Mouse (Mus musculus) neural tube, embryonic 14.5 days (tissue): ENCODE data around the gene Spata25. TPM values are rescaled to one million over a fixed set of nuclear protein-coding genes. Genes with fewer than 3 reads are reported as not detected.
A peak's percentile ranks its signal among the peaks of the same experiment; 100 is the strongest.

ENCODE experiments used
- ATAC-seq: fragments of 200-750 bp; cut with Nextera tagmentation; 2 replicates; pipeline ENCODE4 v1.8.0; 2017; ENCODE audit warnings: low read depth, mild to moderate bottlenecking, moderate TSS enrichment, moderate library complexity
- H3K27ac ChIP-seq: fragments of 300-500 bp; sonication (generic); 2 replicates; pipeline ENCODE4 v1.5.1; 2014; ENCODE audit warnings: low read depth, mild to moderate bottlenecking, control low read depth, low read length, moderate library complexity, mixed read lengths
- H3K27me3 ChIP-seq: fragments of 300-500 bp; sonication (generic); 2 replicates; pipeline ENCODE4 v1.6.1; 2014; ENCODE audit warnings: low read length; ENCODE audit not compliant: control insufficient read depth, insufficient read depth
- H3K36me3 ChIP-seq: fragments of 300-500 bp; sonication (generic); 2 replicates; pipeline ENCODE4 v1.6.1; 2014; ENCODE audit warnings: low read length, mixed read lengths; ENCODE audit not compliant: control insufficient read depth, insufficient read depth
- H3K4me1 ChIP-seq: fragments of 300-500 bp; sonication (generic); 2 replicates; pipeline ENCODE4 v1.6.1; 2014; ENCODE audit warnings: low read length; ENCODE audit not compliant: control insufficient read depth, insufficient read depth
- H3K4me2 ChIP-seq: fragments of 300-500 bp; sonication (generic); 2 replicates; pipeline ENCODE4 v1.6.1; 2014; ENCODE audit warnings: mild to moderate bottlenecking, low read depth, low read length, control low read depth
- H3K4me3 ChIP-seq: fragments of 300-500 bp; sonication (generic); 2 replicates; pipeline ENCODE4 v1.5.1; 2014; ENCODE audit warnings: low read depth, low read length, control low read depth, mixed read lengths
- H3K9ac ChIP-seq: fragments of 300-500 bp; sonication (generic); replicated peaks from 2 replicates; pipeline ENCODE4 v1.6.1; 2014; ENCODE audit warnings: low read depth, mild to moderate bottlenecking, control low read depth, low read length, mixed read lengths
- H3K9me3 ChIP-seq: fragments of 300-500 bp; sonication (generic); 2 replicates; pipeline ENCODE4 v1.6.1; 2016; ENCODE audit warnings: low read length; ENCODE audit not compliant: control insufficient read depth
- WGBS: fragments of 180-500 bp; shearing (Covaris S2); extraction: QIAGEN DNeasy Blood & Tissue Kit; methylation state at CpG from one replicate; pipeline ENCODE4 v1.1.7; 2014; 5-methylcytosine and 5-hydroxymethylcytosine counted together
- polyA plus RNA-seq: library from polyadenylated mRNA; unstranded; fragments of >200 nt; fragmentation: Nextera tagmentation; extraction: Ambion mirVana; gene quantifications from 2 replicates; pipeline ENCODE4 v1.2.1, GENCODE M21; 2014

Spata25 gene
- polyA plus RNA-seq, 1 experiment from 2014 or later = 0.27 TPM

DNA sequence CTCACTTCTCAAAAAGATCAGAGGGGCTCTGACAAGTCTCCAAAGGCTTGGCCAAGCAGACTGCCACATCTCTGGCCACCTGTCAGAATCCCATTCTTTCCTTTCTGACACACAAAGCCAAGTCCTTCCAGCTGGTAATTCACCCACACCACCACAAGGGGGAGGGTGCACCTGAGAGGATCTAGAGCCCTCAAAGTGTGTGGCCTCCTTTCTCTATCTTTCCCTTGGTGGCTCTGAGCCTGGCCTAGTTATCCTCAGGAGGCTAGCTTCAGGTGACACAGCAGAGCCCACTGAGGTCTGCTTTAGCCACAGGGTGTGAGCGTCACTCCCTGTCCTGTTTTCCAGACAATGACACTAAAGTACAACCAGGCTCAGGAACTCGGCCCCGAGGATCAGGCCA, 35.1 kb downstream of the Spata25 start:
- Histone ChIP-seq H3K4me2 (no peak overlapping the region), H3K27ac (no peak overlapping the region), H3K4me1 (no peaks in the 10 kb centered on the region), H3K9me3 (no peaks in the 10 kb centered on the region), H3K4me3 (no peak overlapping the region), H3K9ac (no peak overlapping the region), H3K27me3 (no peaks in the 10 kb centered on the region), H3K36me3 (peaks cover 38% of the 10 kb centered on the region)
- 82% methylated on average over 3 of the region's 3 CpGs for WGBS
- ATAC-seq = no peak

DNA sequence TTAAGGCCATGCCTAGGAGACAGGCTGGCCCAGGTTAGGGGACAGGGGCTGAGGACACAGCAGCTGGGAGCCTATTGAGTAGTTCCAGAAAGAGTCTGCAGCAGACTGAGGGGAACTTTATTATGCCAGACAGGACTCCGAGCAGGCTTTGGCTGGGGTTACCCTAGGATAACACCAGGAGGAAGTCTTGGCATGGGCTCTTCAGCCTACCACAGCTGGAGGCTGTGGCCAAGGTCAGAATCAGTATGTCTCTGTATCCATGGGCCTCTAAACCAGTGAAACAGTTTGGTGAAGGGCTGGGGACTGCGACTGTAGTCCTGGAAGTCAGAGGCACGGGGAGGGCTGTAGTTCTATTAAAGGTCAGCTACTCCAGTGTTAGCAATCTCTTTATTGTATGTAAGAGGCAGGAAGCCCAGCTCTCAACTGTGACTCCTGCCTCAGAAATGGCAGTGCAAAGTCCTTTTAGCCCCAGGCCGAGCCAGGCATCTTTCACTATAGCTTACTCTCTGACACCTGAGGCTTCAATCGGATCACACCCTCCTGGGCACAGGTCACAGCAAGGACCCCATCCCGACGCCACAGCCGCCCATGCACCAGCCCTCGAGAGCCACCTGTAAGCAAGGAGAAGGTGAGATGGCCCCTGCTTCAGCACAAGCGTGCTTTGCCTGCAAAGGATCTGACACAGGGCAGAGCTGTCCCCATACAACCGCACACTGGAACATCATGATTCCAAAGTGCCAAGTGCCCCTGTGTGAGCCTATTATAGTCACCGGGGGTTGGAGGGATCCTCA, 35.7 kb downstream of the Spata25 start:
- 94% methylated on average over 12 of the region's 12 CpGs for WGBS
- H3K36me3 ChIP-seq = peaks cover 36% of the 10 kb centered on the region
- no peaks in the 10 kb centered on the region for H3K27me3 ChIP-seq
- H3K4me3 ChIP-seq = no peak overlapping the region
- H3K9ac ChIP-seq = no peak overlapping the region
- H3K4me2 ChIP-seq = no peak overlapping the region
- H3K4me1 ChIP-seq = no peaks in the 10 kb centered on the region
- no peaks in the 10 kb centered on the region for H3K9me3 ChIP-seq
- ATAC-seq = no peak
- no peak overlapping the region for H3K27ac ChIP-seq

DNA sequence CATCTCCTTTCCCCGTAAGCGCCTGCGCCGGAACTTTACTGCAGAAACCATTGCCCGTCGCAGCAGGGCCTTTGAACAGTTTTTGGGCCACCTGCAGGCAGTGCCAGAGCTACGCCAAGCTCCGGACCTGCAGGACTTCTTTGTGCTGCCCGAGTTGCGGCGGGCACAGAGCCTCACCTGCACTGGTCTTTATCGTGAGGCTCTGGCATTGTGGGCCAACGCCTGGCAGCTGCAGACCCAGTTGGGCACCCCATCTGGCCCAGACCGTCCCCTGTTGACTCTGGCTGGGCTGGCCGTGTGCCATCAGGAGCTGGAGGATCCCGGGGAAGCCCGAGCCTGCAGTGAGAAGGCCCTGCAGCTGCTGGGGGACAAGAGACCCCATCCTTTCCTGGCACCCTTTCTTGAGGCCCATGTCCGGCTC, 36.5 kb downstream of the Spata25 start:
- Histone ChIP-seq H3K4me3 (no peak overlapping the region), H3K36me3 (peaks cover 32% of the 10 kb centered on the region), H3K27ac (no peak overlapping the region), H3K4me2 (no peak overlapping the region), H3K4me1 (no peaks in the 10 kb centered on the region), H3K9ac (no peak overlapping the region), H3K27me3 (no peaks in the 10 kb centered on the region), H3K9me3 (no peaks in the 10 kb centered on the region)
- ATAC-seq = no peak
- 88% methylated on average over 18 of the region's 18 CpGs for WGBS

DNA sequence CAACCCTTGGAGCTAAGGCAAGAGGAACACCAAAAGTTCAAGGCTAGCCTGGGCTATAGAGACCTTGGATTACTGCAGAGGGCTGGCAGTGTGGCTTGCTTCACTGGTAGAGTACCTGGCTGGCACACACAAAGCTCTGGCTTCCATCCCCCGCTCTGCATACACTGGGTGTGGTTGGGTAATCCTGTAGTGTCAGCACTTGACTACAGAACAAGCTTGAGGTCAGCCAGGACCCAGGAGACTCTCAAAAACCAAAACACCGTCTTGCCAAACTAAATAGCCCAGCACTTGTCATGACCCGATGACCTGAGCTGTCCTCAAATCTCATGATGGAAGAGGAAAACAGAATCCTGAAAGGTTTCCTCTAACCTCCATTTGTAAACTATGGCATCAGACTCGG, 37.9 kb downstream of the Spata25 start:
- Histone ChIP-seq H3K4me2 (no peak overlapping the region), H3K27ac (no peak overlapping the region), H3K4me3 (no peak overlapping the region), H3K36me3 (peaks cover 26% of the 10 kb centered on the region), H3K9ac (no peak overlapping the region), H3K27me3 (no peaks in the 10 kb centered on the region), H3K4me1 (no peaks in the 10 kb centered on the region), H3K9me3 (no peaks in the 10 kb centered on the region)
- ATAC-seq = no peak
- 89% methylated on average over 4 of the region's 4 CpGs for WGBS

DNA sequence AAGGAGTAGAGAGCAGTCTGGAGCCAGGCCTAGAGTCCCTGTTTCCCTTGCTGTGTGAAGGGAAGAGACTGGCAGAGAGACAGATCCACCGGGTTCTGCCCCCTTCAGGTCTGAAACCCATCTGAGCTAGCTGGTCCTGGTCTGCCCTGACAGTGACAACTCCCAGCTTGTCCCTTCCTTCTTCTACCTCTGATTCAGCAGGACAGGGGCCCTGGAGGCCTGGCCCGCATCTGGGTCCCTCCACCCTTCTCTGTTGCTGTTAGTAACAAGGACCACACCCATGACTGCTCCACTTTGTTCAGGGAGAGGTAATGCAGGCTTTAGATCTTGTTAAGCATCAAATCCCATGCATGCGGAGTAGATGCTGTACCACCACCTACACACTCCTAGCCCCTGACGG, 39.9 kb downstream of the Spata25 start:
- 81% methylated on average over 4 of the region's 4 CpGs for WGBS
- no peak overlapping the region for H3K27ac ChIP-seq
- no peaks in the 10 kb centered on the region for H3K9me3 ChIP-seq
- peaks cover 14% of the 10 kb centered on the region for H3K36me3 ChIP-seq
- no peak overlapping the region for H3K4me3 ChIP-seq
- no peaks in the 10 kb centered on the region for H3K4me1 ChIP-seq
- H3K4me2 ChIP-seq = no peak overlapping the region
- H3K27me3 ChIP-seq = no peaks in the 10 kb centered on the region
- no peak for ATAC-seq
- no peak overlapping the region for H3K9ac ChIP-seq

DNA sequence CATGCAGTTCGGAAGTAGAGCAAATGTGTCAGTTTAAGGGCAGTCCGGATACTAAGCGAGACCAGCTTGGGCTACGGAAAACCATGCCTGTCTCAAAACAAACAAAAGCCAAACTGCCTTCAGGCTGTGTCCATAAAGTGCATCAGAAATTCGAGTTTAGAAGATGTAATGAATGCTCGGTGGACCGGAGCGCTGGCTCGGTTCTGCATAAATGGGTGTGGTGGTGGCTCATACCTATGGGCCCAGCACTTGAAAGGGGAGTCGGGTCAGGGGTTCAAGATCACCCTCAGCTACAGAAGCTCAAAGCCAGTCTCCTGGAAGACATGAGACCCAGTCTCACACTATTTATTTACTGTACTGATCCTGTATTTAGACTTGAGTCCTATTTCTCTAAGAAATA, 40.6 kb downstream of the Spata25 start:
- no peak overlapping the region for H3K9ac ChIP-seq
- no peaks in the 10 kb centered on the region for H3K4me1 ChIP-seq
- H3K4me3 ChIP-seq = no peak overlapping the region
- H3K27ac ChIP-seq = no peak overlapping the region
- ATAC-seq = no peak
- no peaks in the 10 kb centered on the region for H3K27me3 ChIP-seq
- 85% methylated on average over 10 of the region's 10 CpGs for WGBS
- H3K4me2 ChIP-seq = no peak overlapping the region
- H3K9me3 ChIP-seq = no peaks in the 10 kb centered on the region
- H3K36me3 ChIP-seq = peaks cover 11% of the 10 kb centered on the region

DNA sequence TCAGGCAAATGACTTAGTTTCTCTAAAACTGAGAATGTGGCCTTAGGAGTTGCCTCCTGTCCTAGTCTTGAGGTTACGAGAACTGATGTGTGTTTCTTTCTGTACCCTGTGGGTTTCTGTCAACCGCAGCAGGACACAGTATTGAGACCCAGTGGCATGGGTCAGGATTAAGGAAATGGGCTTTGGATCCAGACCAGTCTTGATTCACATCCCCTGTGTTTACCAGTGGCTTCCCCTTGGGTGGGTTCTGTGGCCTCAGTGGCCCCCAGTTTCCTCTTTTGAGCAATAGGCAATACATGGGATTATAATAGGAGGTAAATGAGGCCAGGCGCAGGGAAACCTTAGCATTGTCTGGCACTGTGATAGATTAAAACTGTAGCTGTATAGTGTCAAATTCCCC, 41.3 kb downstream of the Spata25 start:
- H3K4me3 ChIP-seq = peak overlapping the region; percentile 65; the same call in 1 of the 2 replicates
- no peaks in the 10 kb centered on the region for H3K9me3 ChIP-seq

DNA sequence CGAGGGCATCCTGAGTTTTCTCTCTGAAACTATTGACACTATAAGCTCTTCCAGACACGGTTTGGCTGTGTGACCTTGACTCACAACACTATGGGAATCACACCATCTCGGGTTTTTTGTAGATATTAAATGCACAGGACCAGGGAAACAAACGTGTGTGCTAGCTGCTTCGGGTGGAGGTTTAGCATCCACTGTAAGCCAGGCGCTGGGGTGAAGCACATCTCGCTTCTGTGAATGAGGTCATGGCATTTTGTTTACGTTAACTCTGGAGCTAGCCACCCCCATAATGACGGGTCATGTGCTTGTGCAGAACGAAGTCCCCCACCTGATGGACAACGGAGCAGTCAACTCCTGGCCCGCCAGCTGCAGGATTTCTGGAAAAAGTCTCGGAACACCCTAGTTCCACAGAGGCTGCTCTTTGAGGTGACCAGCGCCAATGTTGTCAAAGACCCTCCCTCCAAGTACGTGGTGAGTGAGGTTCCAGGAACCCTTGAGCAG, 41.9 kb downstream of the Spata25 start:
- ATAC-seq = no peak
- 11% methylated on average over 15 of the region's 15 CpGs for WGBS
- H3K4me2 ChIP-seq = peak overlapping the region; percentile 86
- no peaks in the 10 kb centered on the region for H3K4me1 ChIP-seq
- peak overlapping the region; percentile 64; the same call in 1 of the 2 replicates for H3K27ac ChIP-seq
- H3K36me3 ChIP-seq = no peaks in the 10 kb centered on the region; the same call in 1 of the 2 replicates
- H3K9ac ChIP-seq = peak overlapping the region; percentile 76
- no peaks in the 10 kb centered on the region for H3K27me3 ChIP-seq
- no peaks in the 10 kb centered on the region for H3K9me3 ChIP-seq
- H3K4me3 ChIP-seq = peak overlapping the region; percentile 65

More for the DNA sequence above, 41.3 kb downstream of the Spata25 start:
- no peak for ATAC-seq
- Histone ChIP-seq H3K4me2 (peak overlapping the region; percentile 86), H3K4me1 (no peaks in the 10 kb centered on the region), H3K9ac (no peak overlapping the region; the same call in 1 of the 2 replicates), H3K36me3 (peaks cover 4% of the 10 kb centered on the region; the same call in 1 of the 2 replicates), H3K27me3 (no peaks in the 10 kb centered on the region), H3K27ac (no peak overlapping the region)
- 90% methylated on average over 3 of the region's 3 CpGs for WGBS
